Mouse (Mus musculus): ENCODE measurements at regions not wholly inside any gene's neighbourhood (a gene's known extent, or its start where the extent isn't known, plus 50 kb on each side); places are given as distances from the start of the nearest gene placed in this dataset.

DNA sequence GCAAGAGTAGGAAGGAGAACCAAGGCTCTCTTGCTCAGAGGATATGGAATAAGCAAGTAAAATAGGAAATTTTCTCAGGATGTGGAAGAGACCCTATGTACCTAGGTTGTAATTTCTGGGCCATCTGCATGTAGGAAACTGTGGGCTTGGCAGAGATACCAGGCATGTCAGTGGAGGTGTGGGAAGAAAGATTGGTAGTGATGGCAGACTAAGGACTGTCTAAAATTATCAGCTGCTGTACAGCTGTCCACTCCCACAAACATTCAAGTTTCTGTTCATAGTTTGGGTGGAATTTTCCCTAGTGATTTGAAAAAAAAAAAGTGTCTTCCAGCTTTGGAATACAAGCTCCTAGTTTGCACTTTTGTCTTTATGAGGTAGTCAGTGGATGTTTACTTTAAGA, 744.7 kb downstream of the Dhx35 start:
- no peak for TF ChIP-seq CTCF (IDR thresholded peaks at IDR 0.05; ENCODE audit: low read depth, low read length)
- no peak for TF ChIP-seq POLR2A (IDR thresholded peaks at IDR 0.05; ENCODE audit: insufficient read depth, low read length)

All from ES-Bruce4 (cell line).